Mouse (Mus musculus) spleen, postnatal 4 days (tissue): ENCODE measurements at regions not wholly inside any gene's neighbourhood (a gene's known extent, or its start where the extent isn't known, plus 50 kb on each side); places are given as distances from the start of the nearest gene placed in this dataset.
"Not testable (repeated sequence)": the region's sequence is repeated elsewhere in the genome, so short reads cannot be mapped to it uniquely, and the experiment has no call there.

ENCODE experiments used
- DNase-seq, 2 experiments: peaks; one replicate each; pipeline ENCODE4 v3.0.0; 2022; ENCODE audit warnings: low spot score in 2 of 2

DNA sequence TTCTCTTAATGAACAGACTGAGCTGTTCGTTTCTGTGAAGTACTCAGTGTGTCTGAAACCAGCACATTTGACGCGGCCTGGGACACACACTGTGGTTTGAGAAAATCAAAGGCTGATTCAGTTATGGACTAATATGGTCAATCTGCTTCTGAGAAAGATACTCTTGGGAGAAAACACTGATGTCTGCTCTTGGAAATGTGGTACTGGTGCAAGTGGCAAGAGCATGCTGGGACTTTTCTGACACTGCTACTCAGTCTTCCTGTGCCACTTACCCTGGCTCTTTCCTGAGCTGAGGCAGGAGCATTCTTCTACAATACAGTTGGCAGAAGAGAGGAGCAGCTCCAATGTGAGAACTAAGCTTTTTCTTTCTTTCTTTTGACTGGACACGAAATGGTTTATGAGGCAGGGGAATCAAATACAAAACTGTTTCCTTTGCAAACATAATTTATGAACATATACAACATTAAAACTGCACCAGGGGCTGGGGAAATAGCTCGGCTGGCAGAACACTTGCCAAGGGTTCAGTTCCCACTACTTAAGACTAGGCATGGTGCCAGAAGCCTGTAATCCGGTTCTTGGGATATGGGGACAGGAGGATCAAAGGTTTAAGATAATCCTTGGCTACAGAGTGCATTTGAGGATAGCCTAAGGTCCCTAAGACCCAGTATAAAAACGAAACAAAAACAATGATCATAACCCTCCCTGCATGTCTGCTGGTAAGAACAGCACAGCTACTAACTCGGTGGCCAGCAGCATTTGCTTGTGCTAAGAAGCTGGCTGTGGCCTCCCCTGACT is 173.7 kb upstream of the Klf14 start:
- no peak for DNase-seq

GRCm38 (mm10) chr6:31133896-31134735 is 175.2 kb upstream of the Klf14 start:
- DNase-seq = no peak

DNA sequence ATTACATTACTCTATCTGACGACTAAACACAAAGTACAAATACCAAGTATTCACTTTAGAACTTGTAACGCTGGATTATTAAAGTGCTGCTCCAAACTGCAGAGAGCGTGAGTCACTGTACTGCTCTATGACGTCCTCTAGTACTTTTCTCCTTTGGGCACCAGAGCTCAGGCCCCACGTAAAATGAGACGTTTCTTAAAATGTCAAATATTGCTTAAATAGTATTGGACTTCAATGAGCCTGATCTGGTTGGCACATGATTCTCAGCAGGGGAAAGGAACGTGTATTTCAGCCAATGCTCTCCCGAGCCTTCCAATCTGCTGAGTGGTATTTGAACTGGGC is 175.8 kb upstream of the Klf14 start:
- no peak for DNase-seq

- no peak for DNase-seq
These were observed 176.7 kb upstream of the Klf14 start for GRCm38 (mm10) chr6:31135580-31135979.

- no peak for DNase-seq
These were observed 178.0 kb upstream of the Klf14 start for GRCm38 (mm10) chr6:31136895-31137294.

- no peak for DNase-seq
These were observed 178.5 kb upstream of the Klf14 start for GRCm38 (mm10) chr6:31137351-31137750.

- DNase-seq = no peak
These were observed 181.1 kb upstream of the Klf14 start for GRCm38 (mm10) chr6:31140000-31140399.

DNA sequence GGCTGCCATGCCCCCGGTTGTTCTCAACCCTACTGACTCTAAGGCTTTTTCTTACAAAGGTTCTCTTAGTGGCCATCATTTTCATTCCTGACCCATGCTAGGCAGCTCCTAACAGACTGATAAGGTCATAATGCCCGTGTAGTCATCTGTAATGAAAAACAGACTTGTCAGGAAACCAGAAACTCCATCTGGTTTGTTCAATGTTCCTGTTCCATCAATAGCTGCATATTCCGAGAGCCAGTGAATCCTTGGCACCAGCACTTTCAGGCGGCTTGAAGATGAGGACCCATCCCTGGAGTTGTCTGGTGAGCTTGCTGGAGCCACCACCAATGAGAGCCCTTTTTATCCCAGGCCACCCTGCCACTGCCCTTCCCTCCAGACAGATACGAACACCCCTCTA is 181.7 kb upstream of the Klf14 start:
- DNase-seq = no peak

DNA sequence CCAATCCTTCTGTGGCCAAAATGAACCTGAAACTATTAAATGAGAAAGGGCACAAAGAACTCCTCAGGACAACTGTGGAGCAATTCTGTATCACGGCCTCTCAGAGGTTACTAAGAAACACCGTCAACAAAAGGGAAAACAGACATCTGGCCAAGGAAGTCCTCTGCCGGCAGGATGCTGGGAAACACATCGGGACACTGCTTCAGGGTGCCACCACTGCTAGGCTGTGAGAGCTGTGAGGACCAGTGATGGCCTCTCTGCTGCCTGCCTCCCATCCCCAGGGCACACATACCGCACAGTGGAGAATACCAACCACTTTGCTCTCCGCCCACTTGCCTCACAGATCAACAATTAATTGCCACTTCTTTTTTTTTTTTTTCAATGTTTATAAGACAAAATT is 182.6 kb upstream of the Klf14 start:
- no peak for DNase-seq

DNA sequence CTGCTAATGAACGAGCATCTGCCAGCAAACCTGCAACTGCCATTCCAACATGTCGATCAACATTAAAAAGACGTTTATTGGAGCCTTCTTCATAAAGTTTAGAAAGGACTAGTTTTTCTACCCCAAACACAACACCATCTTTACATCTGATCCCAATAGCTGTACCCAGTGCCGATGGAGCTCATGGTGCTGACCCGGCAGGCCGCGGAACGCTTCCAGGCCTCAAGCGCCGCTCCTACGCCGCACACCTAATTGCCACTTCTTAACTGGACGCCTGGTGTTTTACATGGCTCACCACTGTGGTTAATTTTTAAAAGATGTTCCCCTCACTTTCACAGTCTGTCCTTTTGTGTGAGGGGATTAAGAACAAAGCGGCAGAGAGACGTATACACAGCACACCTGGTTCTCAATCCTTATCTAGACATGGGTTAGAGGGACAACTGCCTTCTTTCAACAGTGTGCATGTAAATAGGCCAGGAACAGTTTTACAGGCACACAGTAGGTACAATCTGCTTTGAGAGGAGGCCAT is 183.7 kb upstream of the Klf14 start:
- not testable (repeated sequence) for DNase-seq

- no peak for DNase-seq
These were observed 186.8 kb upstream of the Klf14 start for GRCm38 (mm10) chr6:31145687-31146086.

DNA sequence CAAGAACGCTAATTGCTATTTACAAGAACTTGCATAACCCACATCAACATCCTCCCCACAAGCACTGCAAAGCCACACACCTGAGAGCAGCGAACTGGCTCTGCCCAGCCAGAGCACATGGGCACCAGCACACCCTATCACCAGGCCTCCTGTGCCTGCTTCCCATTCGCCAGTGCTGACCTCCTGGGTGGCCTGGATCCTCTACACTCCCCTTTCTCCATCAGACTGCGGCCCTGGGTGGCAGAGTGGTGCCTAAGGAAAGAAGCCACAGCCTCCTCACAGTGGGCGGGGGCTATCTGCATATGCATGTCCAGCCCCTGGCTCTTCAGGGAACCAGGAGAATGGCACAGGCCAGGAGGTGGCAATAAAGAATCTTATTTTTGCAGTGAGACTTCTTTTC is 187.9 kb upstream of the Klf14 start:
- DNase-seq = no peak

DNA sequence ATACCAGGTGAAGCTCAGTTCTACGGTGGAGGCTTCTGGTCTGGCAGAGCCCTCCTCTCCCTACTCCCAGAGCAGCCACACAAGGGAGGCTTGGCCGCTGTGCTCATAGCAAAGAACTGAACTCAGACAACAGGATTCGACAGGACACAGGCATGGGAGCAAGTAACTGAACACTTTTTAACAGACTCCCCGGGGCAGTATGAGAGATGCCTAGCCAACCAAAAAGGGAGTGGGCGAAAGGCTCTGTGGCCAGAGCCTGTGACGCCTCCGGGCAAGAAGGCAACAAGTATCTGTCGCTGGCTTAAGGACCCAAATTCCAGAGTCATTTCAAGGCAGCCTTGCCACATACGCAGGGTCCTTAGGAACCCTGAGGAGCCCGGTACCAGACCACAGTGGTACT is 188.8 kb upstream of the Klf14 start:
- no peak for DNase-seq

GRCm38 (mm10) chr6:31148311-31148856 is 189.5 kb upstream of the Klf14 start:
- DNase-seq = no peak

DNA sequence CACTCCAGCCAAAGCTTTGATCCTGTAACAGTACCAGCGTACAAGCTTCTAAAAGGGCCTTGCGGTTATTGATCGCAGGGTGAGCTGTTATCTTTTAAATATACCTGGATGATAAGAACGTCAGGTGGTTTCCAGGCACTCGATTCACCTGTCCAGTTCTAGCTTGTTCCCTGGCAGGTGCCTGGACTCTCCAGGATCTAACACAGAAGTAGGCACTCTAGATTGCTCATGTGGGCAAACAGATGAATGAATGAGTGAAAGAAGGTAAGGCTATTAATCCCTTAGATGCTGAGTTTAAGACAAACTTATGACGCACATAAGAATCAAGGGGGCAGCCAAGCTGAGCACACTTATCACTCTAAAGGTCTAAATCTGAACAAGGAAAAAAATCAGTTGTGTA is 190.3 kb upstream of the Klf14 start:
- no peak for DNase-seq

DNA sequence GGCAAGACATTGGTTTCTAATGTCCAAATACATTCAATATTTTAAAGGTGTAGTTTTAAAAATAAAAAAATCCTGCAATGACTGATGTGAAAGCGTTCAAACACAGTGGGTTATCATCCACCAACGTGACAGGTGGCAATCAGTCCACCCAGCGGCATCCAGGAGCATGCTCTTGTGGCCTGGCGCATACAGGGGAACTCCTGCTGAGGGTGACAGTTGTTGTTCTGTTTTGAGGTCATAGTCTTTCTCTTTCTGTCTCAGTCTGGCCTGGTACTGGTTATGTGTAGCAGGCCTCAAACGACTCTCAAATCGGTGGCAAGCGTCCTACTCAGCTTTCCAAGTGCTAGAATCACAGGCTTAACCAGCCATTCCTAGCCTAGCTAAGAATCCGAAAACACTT is 191.5 kb upstream of the Klf14 start:
- DNase-seq = no peak

GRCm38 (mm10) chr6:31155857-31156256 is 197.0 kb upstream of the Klf14 start:
- peak in 1 of 2 experiments; percentile 66 for DNase-seq

DNA sequence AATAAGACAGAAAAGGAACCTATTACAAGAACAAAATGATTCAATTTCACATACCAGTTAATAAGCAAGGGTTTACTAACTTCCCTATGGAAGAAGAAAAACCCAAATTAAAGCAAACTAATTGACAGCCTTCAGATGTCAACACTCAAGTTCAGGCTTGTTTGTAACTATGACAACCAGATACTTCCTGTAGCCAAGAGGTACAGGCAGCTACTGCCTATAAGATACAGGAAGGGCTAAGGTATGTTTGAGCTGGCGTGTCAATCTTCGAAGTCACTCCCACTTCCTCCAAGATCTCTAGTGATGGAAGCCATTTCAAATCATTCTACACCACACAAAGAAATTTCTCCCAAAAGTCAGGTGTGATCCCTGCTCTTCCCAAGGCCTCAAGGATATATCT is 198.1 kb upstream of the Klf14 start:
- no peak for DNase-seq

- no peak for DNase-seq
These were observed 198.6 kb upstream of the Klf14 start for GRCm38 (mm10) chr6:31157429-31157828.

DNA sequence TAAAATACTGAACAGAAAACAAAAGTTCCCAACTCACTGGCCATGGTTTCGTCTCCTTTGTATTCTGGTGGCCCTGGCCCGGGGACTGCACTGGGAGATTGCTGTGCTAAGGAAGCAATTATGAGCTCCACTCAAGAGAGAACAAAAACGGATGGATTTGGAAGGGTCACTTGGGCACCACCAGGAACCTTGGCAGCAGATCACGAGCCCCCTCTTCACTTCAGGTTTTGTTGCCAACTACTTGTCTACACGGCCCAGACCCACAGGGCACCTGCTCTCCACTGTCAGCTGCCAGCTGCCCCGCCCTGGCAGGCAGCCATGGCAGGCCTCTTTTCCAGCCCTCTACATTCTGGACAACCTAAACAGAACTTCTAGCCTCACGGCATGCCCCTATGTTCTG is 199.8 kb upstream of the Klf14 start:
- no peak for DNase-seq

GRCm38 (mm10) chr6:31159240-31159639 is 200.4 kb upstream of the Klf14 start:
- DNase-seq = no peak

DNA sequence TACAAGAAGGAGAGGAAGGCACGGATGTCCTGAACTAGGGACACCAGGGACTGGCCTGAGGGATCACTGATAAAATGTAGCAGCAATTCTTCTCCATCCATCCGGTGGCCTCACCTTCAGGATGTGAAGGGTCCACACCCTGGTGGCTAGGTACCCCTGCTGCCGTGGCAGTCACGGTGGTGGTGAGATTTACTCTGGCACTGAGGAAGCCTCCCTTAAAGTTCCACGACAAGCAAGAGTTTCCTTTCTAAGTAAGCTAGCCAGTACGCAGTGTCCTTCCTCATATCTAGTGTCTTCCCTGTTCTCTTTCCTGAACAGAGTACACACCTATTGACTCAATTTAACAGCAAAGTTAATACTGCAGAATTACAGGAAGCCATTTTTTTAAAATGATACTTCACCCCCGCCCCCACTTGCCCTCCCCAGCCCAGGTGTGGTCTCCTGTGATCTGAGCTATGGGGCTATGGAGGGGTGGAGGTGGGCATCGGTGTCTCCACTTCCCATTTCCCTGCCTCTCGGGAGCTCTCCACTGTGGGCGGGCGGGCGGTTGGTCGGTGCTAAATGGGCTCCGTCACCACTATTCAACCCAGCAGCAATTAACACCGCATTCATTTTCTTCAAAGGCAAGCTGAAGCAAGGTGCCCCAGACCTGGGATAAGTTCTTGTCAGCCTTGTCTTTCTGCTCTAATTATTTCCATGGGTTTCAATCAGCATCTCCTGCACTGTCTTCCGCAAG is 201.2 kb upstream of the Klf14 start:
- DNase-seq = no peak
